Mouse (Mus musculus): ENCODE measurements around the gene Pold1. TPM values are rescaled to one million over a fixed set of nuclear protein-coding genes. Genes with fewer than 3 reads are reported as not detected.
A peak's percentile ranks its signal among the peaks of the same experiment; 100 is the strongest.

Pold1 gene
- polyA plus RNA-seq, 1 experiment from 2014 or later, result 20.5 TPM

DNA sequence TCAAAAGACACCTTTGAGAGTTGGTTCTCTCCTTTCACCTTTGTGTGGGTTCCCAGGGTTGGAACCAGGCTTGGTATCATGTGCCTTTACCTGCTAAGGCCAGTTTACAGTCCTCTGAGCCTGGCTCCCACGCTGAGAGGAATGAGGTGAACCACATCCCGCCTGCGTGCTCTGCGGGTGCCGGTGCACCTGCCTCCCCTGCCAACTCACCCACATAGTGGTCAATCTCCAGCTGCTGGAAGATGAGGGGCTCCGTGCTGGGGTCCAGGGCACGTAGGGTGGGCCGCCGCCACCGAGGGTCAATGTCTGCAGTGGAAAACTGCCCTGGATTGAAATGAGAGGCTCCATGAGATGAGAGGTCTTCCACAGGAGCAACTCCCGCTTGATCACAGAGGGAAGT, 6.1 kb downstream of the Pold1 start:
- no peak overlapping the region for H3K27ac ChIP-seq (ENCODE audit: low read depth, low read length)
- no peak overlapping the region for H3K9ac ChIP-seq (ENCODE audit: low read depth, low read length)
- no peak overlapping the region for H3K4me2 ChIP-seq (ENCODE audit: low read length)
- ATAC-seq, result no peak
- no peaks in the 10 kb centered on the region for H3K27me3 ChIP-seq (replicated peaks; ENCODE audit: control insufficient read depth, insufficient read depth, low read length)
- no peak overlapping the region for H3K4me3 ChIP-seq (ENCODE audit: low read length)
- peaks cover 9% of the 10 kb centered on the region for H3K36me3 ChIP-seq (ENCODE audit: control insufficient read depth, insufficient read depth, low read length)
- H3K4me1 ChIP-seq (ENCODE audit: control insufficient read depth, insufficient read depth, low read depth, low read length), result no peaks in the 10 kb centered on the region; the same call in 1 of the 2 replicates
- no peaks in the 10 kb centered on the region for H3K9me3 ChIP-seq (ENCODE audit: control insufficient read depth, low read length)
- 93% methylated on average over 11 of the region's 11 CpGs for WGBS

DNA sequence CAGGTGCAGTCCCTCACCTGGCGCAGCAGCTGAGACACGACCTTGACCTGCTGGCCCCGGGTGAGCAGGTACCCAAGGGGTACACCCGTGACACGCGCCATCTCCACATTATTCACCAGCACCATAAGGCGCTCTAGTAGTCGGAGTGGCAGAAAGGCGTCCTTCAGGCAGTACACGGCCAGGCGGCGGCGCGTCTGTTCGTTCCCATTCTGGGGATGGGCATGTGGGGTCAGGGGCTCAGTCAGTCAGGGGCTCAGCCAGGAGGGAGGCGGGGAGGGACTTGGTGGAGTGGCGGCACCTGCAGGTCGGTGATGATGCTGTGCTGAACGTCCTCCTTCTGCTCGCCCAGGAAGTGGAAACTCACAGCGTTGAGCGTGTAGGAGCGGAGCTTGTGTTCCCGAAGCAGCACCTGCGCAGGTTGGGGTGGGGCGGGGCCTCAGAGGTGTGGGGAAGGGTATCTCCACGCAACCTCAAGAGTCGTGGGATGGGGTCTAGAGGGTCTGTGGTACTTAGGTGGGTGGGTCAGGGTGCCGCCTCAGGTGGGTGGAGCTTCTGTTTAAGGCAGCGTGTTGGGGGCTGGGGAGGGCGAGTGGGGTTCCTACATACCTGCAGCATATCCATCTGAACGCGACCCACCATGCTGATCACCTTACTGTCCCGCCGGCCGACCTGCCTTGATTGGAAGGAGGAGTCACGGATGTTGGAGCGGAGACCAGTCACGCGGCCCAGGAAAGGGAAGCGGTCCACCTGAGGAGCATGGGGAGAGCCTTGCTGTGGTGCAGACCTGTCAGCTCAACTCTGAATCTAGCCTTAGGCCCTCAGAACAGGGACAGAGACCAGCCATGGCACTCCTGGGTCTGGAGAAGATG, 9.7 kb downstream of the Pold1 start:
- no peak overlapping the region for H3K9ac ChIP-seq (ENCODE audit: low read depth, low read length)
- no peak overlapping the region for H3K4me3 ChIP-seq (ENCODE audit: low read length)
- H3K27ac ChIP-seq (ENCODE audit: low read depth, low read length), result no peak overlapping the region
- 93% methylated on average over 41 of the region's 41 CpGs for WGBS
- no peaks in the 10 kb centered on the region for H3K27me3 ChIP-seq (replicated peaks; ENCODE audit: control insufficient read depth, insufficient read depth, low read length)
- no peak for ATAC-seq
- H3K4me1 ChIP-seq (ENCODE audit: control insufficient read depth, insufficient read depth, low read depth, low read length), result no peaks in the 10 kb centered on the region
- H3K36me3 ChIP-seq (ENCODE audit: control insufficient read depth, insufficient read depth, low read length), result peaks cover 9% of the 10 kb centered on the region
- no peak overlapping the region for H3K4me2 ChIP-seq (ENCODE audit: low read length)
- no peaks in the 10 kb centered on the region for H3K9me3 ChIP-seq (ENCODE audit: control insufficient read depth, low read length)

GRCm38 (mm10) chr7:44537496-44537895, 11.2 kb downstream of the Pold1 start:
- Histone ChIP-seq H3K4me1 (ENCODE audit: control insufficient read depth, insufficient read depth, low read depth, low read length) (no peaks in the 10 kb centered on the region), H3K27me3 (replicated peaks; ENCODE audit: control insufficient read depth, insufficient read depth, low read length) (no peaks in the 10 kb centered on the region), H3K9me3 (ENCODE audit: control insufficient read depth, low read length) (no peaks in the 10 kb centered on the region), H3K9ac (ENCODE audit: low read depth, low read length) (no peak overlapping the region), H3K4me2 (ENCODE audit: low read length) (no peak overlapping the region), H3K36me3 (ENCODE audit: control insufficient read depth, insufficient read depth, low read length) (peaks cover 9% of the 10 kb centered on the region), H3K4me3 (ENCODE audit: low read length) (no peak overlapping the region), H3K27ac (ENCODE audit: low read depth, low read length) (no peak overlapping the region)
- WGBS, result 90% methylated on average over 13 of the region's 13 CpGs
- ATAC-seq, result no peak

DNA sequence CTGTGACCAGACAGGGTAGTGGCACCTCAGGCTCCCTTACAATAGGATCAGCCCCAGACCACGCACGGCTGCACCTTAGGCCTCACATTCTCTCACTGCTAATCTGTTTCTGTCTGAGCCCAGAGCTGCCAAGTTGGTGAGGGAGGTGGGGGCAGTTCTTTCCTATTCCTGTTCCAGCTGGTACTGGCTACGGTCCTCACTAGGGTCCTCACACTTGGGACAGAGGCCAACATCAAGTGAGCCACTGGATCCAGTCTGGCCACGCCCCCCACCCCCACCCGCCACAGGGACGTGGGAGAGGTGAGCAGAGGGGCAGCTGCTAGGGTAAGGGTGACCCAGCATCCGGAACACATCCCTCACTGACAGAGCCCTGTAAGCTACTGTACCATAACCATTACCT, 11.6 kb downstream of the Pold1 start:
- 78% methylated on average over 7 of the region's 7 CpGs for WGBS
- no peaks in the 10 kb centered on the region for H3K27me3 ChIP-seq (replicated peaks; ENCODE audit: control insufficient read depth, insufficient read depth, low read length)
- no peak for ATAC-seq
- H3K36me3 ChIP-seq (ENCODE audit: control insufficient read depth, insufficient read depth, low read length), result peaks cover 9% of the 10 kb centered on the region
- no peak overlapping the region for H3K27ac ChIP-seq (ENCODE audit: low read depth, low read length)
- no peak overlapping the region for H3K4me2 ChIP-seq (ENCODE audit: low read length)
- H3K9me3 ChIP-seq (ENCODE audit: control insufficient read depth, low read length), result no peaks in the 10 kb centered on the region
- H3K4me3 ChIP-seq (ENCODE audit: low read length), result no peak overlapping the region
- H3K9ac ChIP-seq (ENCODE audit: low read depth, low read length), result 0 out of 2 replicates have a peak overlapping the region, but pooled peaks have one; percentile 3
- no peaks in the 10 kb centered on the region for H3K4me1 ChIP-seq (ENCODE audit: control insufficient read depth, insufficient read depth, low read depth, low read length)

DNA sequence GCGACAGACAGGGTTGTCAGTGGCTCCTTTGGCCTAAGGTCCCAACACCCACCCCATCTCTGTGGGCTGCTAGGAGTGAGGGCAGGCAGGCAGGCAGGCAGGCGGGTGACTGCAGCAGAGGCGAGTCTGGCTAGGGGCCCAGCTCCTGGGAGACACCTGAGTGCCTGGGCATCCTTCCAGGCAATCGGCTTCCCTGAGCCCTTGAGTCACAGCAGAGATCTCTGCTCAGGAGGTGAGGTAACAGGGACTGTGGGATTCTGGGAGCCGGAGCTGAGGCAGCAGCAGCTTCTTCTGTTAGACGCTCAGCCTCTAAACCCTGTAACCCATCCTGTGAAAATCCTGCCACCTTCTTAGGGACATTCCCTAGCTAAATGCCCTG, 12.1 kb downstream of the Pold1 start:
- Histone ChIP-seq H3K36me3 (ENCODE audit: control insufficient read depth, insufficient read depth, low read length) (peaks cover 9% of the 10 kb centered on the region), H3K9me3 (ENCODE audit: control insufficient read depth, low read length) (no peaks in the 10 kb centered on the region), H3K4me2 (ENCODE audit: low read length) (no peak overlapping the region), H3K9ac (ENCODE audit: low read depth, low read length) (0 out of 2 replicates have a peak overlapping the region, but pooled peaks have one; percentile 3), H3K27me3 (replicated peaks; ENCODE audit: control insufficient read depth, insufficient read depth, low read length) (no peaks in the 10 kb centered on the region), H3K27ac (ENCODE audit: low read depth, low read length) (no peak overlapping the region), H3K4me1 (ENCODE audit: control insufficient read depth, insufficient read depth, low read depth, low read length) (no peaks in the 10 kb centered on the region), H3K4me3 (ENCODE audit: low read length) (no peak overlapping the region)
- 77% methylated on average over 6 of the region's 6 CpGs for WGBS
- ATAC-seq, result no peak

- no peak for ATAC-seq
- H3K4me1 ChIP-seq (ENCODE audit: control insufficient read depth, insufficient read depth, low read depth, low read length), result no peaks in the 10 kb centered on the region
- H3K27ac ChIP-seq (ENCODE audit: low read depth, low read length), result no peak overlapping the region
- H3K27me3 ChIP-seq (replicated peaks; ENCODE audit: control insufficient read depth, insufficient read depth, low read length), result no peaks in the 10 kb centered on the region
- 94% methylated on average over 27 of the region's 27 CpGs for WGBS
- no peaks in the 10 kb centered on the region for H3K9me3 ChIP-seq (ENCODE audit: control insufficient read depth, low read length)
- H3K4me2 ChIP-seq (ENCODE audit: low read length), result no peak overlapping the region
- H3K36me3 ChIP-seq (ENCODE audit: control insufficient read depth, insufficient read depth, low read length), result peaks cover 9% of the 10 kb centered on the region
- no peak overlapping the region for H3K4me3 ChIP-seq (ENCODE audit: low read length)
- H3K9ac ChIP-seq (ENCODE audit: low read depth, low read length), result peak overlapping the region; percentile 13; the same call in 1 of the 2 replicates
Observed at GRCm38 (mm10) chr7:44535657-44536589, 12.7 kb downstream of the Pold1 start.

DNA sequence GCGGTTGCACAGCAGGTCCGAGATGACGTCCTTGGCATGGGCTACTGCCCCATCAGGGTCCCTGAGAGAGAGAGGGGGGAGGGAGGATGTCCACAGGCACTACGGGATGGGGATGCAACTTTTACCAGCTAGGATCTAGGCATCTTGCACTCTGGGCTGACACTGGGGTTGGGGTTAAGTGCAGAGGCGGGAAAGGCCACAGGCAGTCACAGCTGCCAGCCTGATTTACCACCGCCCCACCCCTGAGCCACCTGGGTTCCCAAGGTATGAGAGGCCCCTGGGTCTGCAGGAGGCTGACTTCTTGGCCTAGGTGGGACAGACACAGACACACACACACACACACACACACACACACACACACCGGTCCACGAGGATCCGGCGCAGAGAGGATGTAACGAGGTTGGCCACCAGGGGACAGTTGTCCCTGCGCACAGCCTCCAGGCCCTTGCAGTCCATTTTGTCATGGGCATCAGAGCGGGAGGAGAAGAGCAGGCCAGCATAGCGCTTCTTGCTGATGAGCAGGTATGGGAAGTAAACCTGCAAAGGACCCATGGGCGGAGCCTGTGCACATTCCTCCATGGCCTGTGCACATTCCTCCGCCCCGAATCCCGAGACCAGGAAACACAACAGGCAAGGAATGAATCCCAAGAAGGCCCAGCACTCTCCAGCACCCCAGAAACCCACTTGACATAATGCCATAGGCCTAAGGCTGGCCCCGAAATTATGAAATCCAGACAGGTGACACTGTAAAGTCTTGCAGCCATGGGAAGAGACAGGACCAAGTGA, 13.8 kb downstream of the Pold1 start:
- Histone ChIP-seq H3K4me1 (ENCODE audit: control insufficient read depth, insufficient read depth, low read depth, low read length) (no peaks in the 10 kb centered on the region), H3K36me3 (ENCODE audit: control insufficient read depth, insufficient read depth, low read length) (peaks cover 3% of the 10 kb centered on the region; the same call in 1 of the 2 replicates), H3K27ac (ENCODE audit: low read depth, low read length) (no peak overlapping the region), H3K9me3 (ENCODE audit: control insufficient read depth, low read length) (no peaks in the 10 kb centered on the region), H3K9ac (ENCODE audit: low read depth, low read length) (no peak overlapping the region), H3K27me3 (replicated peaks; ENCODE audit: control insufficient read depth, insufficient read depth, low read length) (no peaks in the 10 kb centered on the region), H3K4me3 (ENCODE audit: low read length) (no peak overlapping the region), H3K4me2 (ENCODE audit: low read length) (no peak overlapping the region)
- WGBS, result 85% methylated on average over 19 of the region's 19 CpGs
- ATAC-seq, result no peak

DNA sequence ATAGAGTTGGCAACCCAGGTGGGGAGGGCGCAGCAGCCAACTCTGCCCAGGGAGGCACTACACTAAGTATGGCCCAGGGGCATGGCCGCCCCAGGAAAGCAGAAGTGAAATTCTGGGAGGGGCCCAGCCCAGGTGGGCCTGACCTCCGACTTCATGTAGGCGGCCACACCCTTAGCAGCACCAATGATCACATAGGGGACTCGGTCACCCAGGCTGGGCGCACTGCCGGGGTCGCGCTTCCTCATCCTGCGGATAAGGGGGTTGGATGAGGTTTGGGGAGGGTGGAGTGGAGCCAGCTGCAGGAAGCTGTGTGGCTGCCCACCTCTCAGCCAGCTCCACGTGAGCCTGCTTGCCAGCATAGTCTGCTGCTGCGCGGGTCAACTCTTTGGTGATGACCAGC, 14.4 kb downstream of the Pold1 start:
- no peak for ATAC-seq
- WGBS, result 88% methylated on average over 13 of the region's 13 CpGs
- H3K9ac ChIP-seq (ENCODE audit: low read depth, low read length), result no peak overlapping the region
- H3K27ac ChIP-seq (ENCODE audit: low read depth, low read length), result no peak overlapping the region
- no peak overlapping the region for H3K4me2 ChIP-seq (ENCODE audit: low read length)
- H3K27me3 ChIP-seq (replicated peaks; ENCODE audit: control insufficient read depth, insufficient read depth, low read length), result no peaks in the 10 kb centered on the region
- H3K36me3 ChIP-seq (ENCODE audit: control insufficient read depth, insufficient read depth, low read length), result no peaks in the 10 kb centered on the region; the same call in 1 of the 2 replicates
- H3K4me1 ChIP-seq (ENCODE audit: control insufficient read depth, insufficient read depth, low read depth, low read length), result no peaks in the 10 kb centered on the region
- H3K4me3 ChIP-seq (ENCODE audit: low read length), result no peak overlapping the region
- H3K9me3 ChIP-seq (ENCODE audit: control insufficient read depth, low read length), result no peaks in the 10 kb centered on the region

Measured in hindbrain, embryonic 16.5 days (tissue).